Mouse (Mus musculus): ENCODE results near the gene Gm21767. TPM values are rescaled to one million over a fixed set of nuclear protein-coding genes. Genes with fewer than 3 reads are reported as not detected.
"Not testable (repeated sequence)": the region's sequence is repeated elsewhere in the genome, so short reads cannot be mapped to it uniquely, and the experiment has no call there.

Gene Gm21767
- not detected in 2 replicates for polyA plus RNA-seq (2014; fragmentation: Nextera tagmentation; extraction: Ambion mirVana)

- not testable (repeated sequence) for H3K4me1 ChIP-seq (replicated peaks; ENCODE audit: control insufficient read depth, insufficient read depth, low read length); H3K36me3 ChIP-seq (ENCODE audit: control insufficient read depth, insufficient read depth, low read length); H3K9ac ChIP-seq (ENCODE audit: low read depth, low read length); H3K27ac ChIP-seq (ENCODE audit: low read depth, low read length); DNase-seq (ENCODE audit: low spot score); H3K4me2 ChIP-seq (replicated peaks; ENCODE audit: low read depth, low read length); H3K4me3 ChIP-seq (ENCODE audit: low read depth, low read length); H3K9me3 ChIP-seq (ENCODE audit: control insufficient read depth, low read length); ATAC-seq (ENCODE audit: low FRiP score); H3K27me3 ChIP-seq (ENCODE audit: control insufficient read depth, insufficient read depth, low read length)
- no CpG with 5 or more reads among the region's 3 CpGs for WGBS
Measured at GRCm38 (mm10) chrY:13941438-13941837, at the start of gene Gm21767. Gene Gm21767 (plus strand): TSS chrY:13941738.
